Mouse (Mus musculus) forebrain, embryonic 14.5 days (tissue): ENCODE data around the gene Pdk2. TPM values are rescaled to one million over a fixed set of nuclear protein-coding genes. Genes with fewer than 3 reads are reported as not detected.
A peak's percentile ranks its signal among the peaks of the same experiment; 100 is the strongest.

ENCODE experiments used
- ATAC-seq: fragments of 200-750 bp; cut with Nextera tagmentation; 2 replicates; pipeline ENCODE4 v1.8.0; 2017; ENCODE audit warnings: mild to moderate bottlenecking, moderate library complexity
- DNase-seq: peaks from one replicate; pipeline ENCODE4 v3.0.0-alpha.2; 2015; ENCODE audit warnings: low spot score
- H3K27ac ChIP-seq: fragments of 300-500 bp; sonication (generic); 2 replicates; pipeline ENCODE4 v1.5.1; 2014; ENCODE audit warnings: low read depth, mild to moderate bottlenecking, control low read depth, low read length, moderate library complexity
- H3K27me3 ChIP-seq: fragments of 300-500 bp; sonication (generic); replicated peaks from 2 replicates; pipeline ENCODE4 v1.6.1; 2014; ENCODE audit warnings: low read length, control low read depth, mixed read lengths; ENCODE audit not compliant: control insufficient read depth, insufficient read depth
- H3K36me3 ChIP-seq: fragments of 300-500 bp; sonication (generic); 2 replicates; pipeline ENCODE4 v1.6.1; 2014; ENCODE audit warnings: low read length, control low read depth; ENCODE audit not compliant: control insufficient read depth, insufficient read depth
- H3K4me1 ChIP-seq: fragments of 300-500 bp; sonication (generic); 2 replicates; pipeline ENCODE4 v1.6.1; 2014; ENCODE audit warnings: antibody characterized with exemption, low read length, control low read depth; ENCODE audit not compliant: control insufficient read depth, insufficient read depth
- H3K4me2 ChIP-seq: fragments of 300-500 bp; sonication (generic); 2 replicates; pipeline ENCODE4 v1.6.1; 2014; ENCODE audit warnings: mild to moderate bottlenecking, control low read depth, low read length
- H3K4me3 ChIP-seq: fragments of 300-500 bp; sonication (generic); 2 replicates; pipeline ENCODE4 v1.5.1; 2014; ENCODE audit warnings: low read depth, low read length, control low read depth
- H3K9ac ChIP-seq: fragments of 300-500 bp; sonication (generic); 2 replicates; pipeline ENCODE4 v1.6.1; 2014; ENCODE audit warnings: mild to moderate bottlenecking, low read length, control low read depth, moderate library complexity
- H3K9me3 ChIP-seq: fragments of 300-500 bp; sonication (generic); replicated peaks from 2 replicates; pipeline ENCODE4 v1.6.1; 2016; ENCODE audit warnings: low read length, control low read depth, mixed read lengths; ENCODE audit not compliant: control insufficient read depth
- WGBS: fragments of 180-500 bp; shearing (Covaris S2); extraction: QIAGEN DNeasy Blood & Tissue Kit; methylation state at CpG from one replicate; pipeline ENCODE4 v1.1.7; 2014; 5-methylcytosine and 5-hydroxymethylcytosine counted together
- polyA plus RNA-seq: library from polyadenylated mRNA; unstranded; fragments of >200 nt; fragmentation: Nextera tagmentation; extraction: Ambion mirVana; gene quantifications from 2 replicates; pipeline ENCODE4 v1.2.1, GENCODE M21; 2014

Pdk2 gene
- polyA plus RNA-seq, 1 experiment from 2014 or later = 20.1 TPM

- Histone ChIP-seq H3K27me3 (no peaks in the 10 kb centered on the region), H3K27ac (no peak overlapping the region), H3K4me1 (peaks cover 9% of the 10 kb centered on the region), H3K36me3 (no peaks in the 10 kb centered on the region), H3K4me2 (no peak overlapping the region), H3K4me3 (no peak overlapping the region), H3K9me3 (no peaks in the 10 kb centered on the region), H3K9ac (no peak overlapping the region)
- ATAC-seq (no peak), DNase-seq (no peak)
- 56% methylated on average over 1 of the region's 1 CpGs for WGBS
Observed at GRCm38 (mm10) chr11:94985140-94985539, 56.0 kb downstream of the Pdk2 start.

GRCm38 (mm10) chr11:94979462-94980179 lies 61.5 kb downstream of the Pdk2 start:
- no peaks in the 10 kb centered on the region for H3K27me3 ChIP-seq
- peaks cover 7% of the 10 kb centered on the region; the same call in 1 of the 2 replicates for H3K4me1 ChIP-seq
- H3K4me3 ChIP-seq = no peak overlapping the region
- no peaks in the 10 kb centered on the region for H3K36me3 ChIP-seq
- WGBS = 78% methylated on average over 11 of the region's 11 CpGs
- H3K27ac ChIP-seq = peak overlapping the region; percentile 46; the same call in 1 of the 2 replicates
- no peak for DNase-seq
- H3K9me3 ChIP-seq = no peaks in the 10 kb centered on the region
- H3K9ac ChIP-seq = peak overlapping the region; percentile 70; the same call in 1 of the 2 replicates
- ATAC-seq = no peak
- H3K4me2 ChIP-seq = peak overlapping the region; percentile 49

- Histone ChIP-seq H3K4me2 (peak overlapping the region; percentile 49), H3K4me3 (peak overlapping the region; percentile 21), H3K27me3 (no peaks in the 10 kb centered on the region), H3K9ac (peak overlapping the region; percentile 70), H3K36me3 (no peaks in the 10 kb centered on the region), H3K9me3 (no peaks in the 10 kb centered on the region), H3K4me1 (peaks cover 7% of the 10 kb centered on the region; the same call in 1 of the 2 replicates), H3K27ac (peak overlapping the region; percentile 96)
- peak; percentile 98 for DNase-seq
- WGBS = 1% methylated on average over 20 of the region's 20 CpGs
- ATAC-seq = peak; percentile 97
Observed at GRCm38 (mm10) chr11:94978947-94979346, 62.2 kb downstream of the Pdk2 start.

- DNase-seq = peak; percentile 58
Observed at GRCm38 (mm10) chr11:94978178-94978915, 62.8 kb downstream of the Pdk2 start.

More at GRCm38 (mm10) chr11:94978178-94978915, 62.8 kb downstream of the Pdk2 start:
- Histone ChIP-seq H3K27ac (peak overlapping the region; percentile 96), H3K9me3 (no peaks in the 10 kb centered on the region), H3K4me1 (peaks cover 7% of the 10 kb centered on the region; the same call in 1 of the 2 replicates), H3K9ac (peak overlapping the region; percentile 70), H3K27me3 (no peaks in the 10 kb centered on the region), H3K36me3 (no peaks in the 10 kb centered on the region), H3K4me3 (peak overlapping the region; percentile 21), H3K4me2 (peak overlapping the region; percentile 49)
- peak; percentile 74 for ATAC-seq
- 35% methylated on average over 9 of the region's 9 CpGs for WGBS

Other genes with a start within 250 kb of the Pdk2 start
- gene Col1a1, start 105.1 kb downstream of the Pdk2 start, polyA plus RNA-seq = 20.6 and 41.7 TPM in 2 replicates
- gene Hils1, start 73.8 kb downstream of the Pdk2 start, polyA plus RNA-seq = not detected in 2 replicates
- gene Sgca, start 65.0 kb downstream of the Pdk2 start, polyA plus RNA-seq = not detected in 2 replicates
- gene Ppp1r9b, start 50.3 kb downstream of the Pdk2 start, polyA plus RNA-seq = 20.8 and 21.8 TPM in 2 replicates
- 81.7 and 96.5 TPM in 2 replicates for gene Samd14, start 31.5 kb downstream of the Pdk2 start, polyA plus RNA-seq
- 4.1 and 4.8 TPM in 2 replicates for gene Itga3, start 35.4 kb upstream of the Pdk2 start, polyA plus RNA-seq
- gene Dlx3, start 78.8 kb upstream of the Pdk2 start, polyA plus RNA-seq = not detected in 2 replicates
- 0.11 TPM in 1 of 2 replicates, not detected in the other for gene Dlx4, start 104.9 kb upstream of the Pdk2 start, polyA plus RNA-seq
- gene Tac4, start 220.2 kb upstream of the Pdk2 start, polyA plus RNA-seq = not detected in 2 replicates